Mouse (Mus musculus) bone marrow, adult 2 months (tissue): Measurements from ENCODE around the gene Tuba4a.

Experiments used
- CTCF ChIP-seq: fragments of 200-500 bp; IDR thresholded peaks from 2 replicates; pipeline ENCODE4 v1.5.1; 2011; ENCODE audit warnings: low read length, control low read depth; ENCODE audit not compliant: control insufficient read depth, insufficient read depth
- POLR2A ChIP-seq: fragments of 200-500 bp; IDR thresholded peaks from 2 replicates; pipeline ENCODE4 v1.6.1; 2011; ENCODE audit warnings: low read depth, mild to moderate bottlenecking, control low read depth, low read length, borderline replicate concordance; ENCODE audit not compliant: control insufficient read depth

- TF ChIP-seq CTCF (no peak), POLR2A (no peak)
Observed at GRCm38 (mm10) chr1:75230335-75230994, 10.8 kb upstream of the Tuba4a start.
